Mouse (Mus musculus) hindbrain, embryonic 14.5 days (tissue): ENCODE measurements around the gene Numbl. TPM values are rescaled to one million over a fixed set of nuclear protein-coding genes. Genes with fewer than 3 reads are reported as not detected.
A peak's percentile ranks its signal among the peaks of the same experiment; 100 is the strongest.

ENCODE experiments used
- ATAC-seq: fragments of 200-750 bp; cut with Nextera tagmentation; 2 replicates; pipeline ENCODE4 v1.8.0; 2017; ENCODE audit warnings: moderate number of reproducible peaks, mild to moderate bottlenecking, moderate TSS enrichment, moderate library complexity; ENCODE audit not compliant: low FRiP score
- DNase-seq: peaks from one replicate; pipeline ENCODE4 v3.0.0-alpha.2; 2015; ENCODE audit warnings: low spot score
- H3K27ac ChIP-seq: fragments of 300-500 bp; sonication (generic); 2 replicates; pipeline ENCODE4 v1.5.1; 2014; ENCODE audit warnings: mild to moderate bottlenecking, moderate library complexity
- H3K27me3 ChIP-seq: fragments of 300-500 bp; sonication (generic); 2 replicates; pipeline ENCODE4 v1.6.1; 2014; ENCODE audit warnings: mild to moderate bottlenecking, low read length, mixed read lengths; ENCODE audit not compliant: control insufficient read depth, insufficient read depth
- H3K36me3 ChIP-seq: fragments of 300-500 bp; sonication (generic); replicated peaks from 2 replicates; pipeline ENCODE4 v1.6.1; 2014; ENCODE audit not compliant: control insufficient read depth, insufficient read depth
- H3K4me1 ChIP-seq: fragments of 300-500 bp; sonication (generic); replicated peaks from 2 replicates; pipeline ENCODE4 v1.6.1; 2014; ENCODE audit warnings: antibody characterized with exemption, low read length, mixed read lengths; ENCODE audit not compliant: control insufficient read depth, insufficient read depth
- H3K4me2 ChIP-seq: fragments of 300-500 bp; sonication (generic); replicated peaks from 2 replicates; pipeline ENCODE4 v1.6.1; 2014; ENCODE audit warnings: mild to moderate bottlenecking, moderate library complexity
- H3K4me3 ChIP-seq: fragments of 300-500 bp; sonication (generic); replicated peaks from 2 replicates; pipeline ENCODE4 v1.5.1; 2014; ENCODE audit warnings: mild to moderate bottlenecking, low read length
- H3K9ac ChIP-seq: fragments of 300-500 bp; sonication (generic); 2 replicates; pipeline ENCODE4 v1.6.1; 2014
- H3K9me3 ChIP-seq: fragments of 300-500 bp; sonication (generic); 2 replicates; pipeline ENCODE4 v1.6.1; 2016; ENCODE audit warnings: low read length; ENCODE audit not compliant: control insufficient read depth
- WGBS: fragments of 180-500 bp; shearing (Covaris S2); extraction: QIAGEN DNeasy Blood & Tissue Kit; methylation state at CpG from one replicate; pipeline ENCODE4 v1.1.7; 2014; 5-methylcytosine and 5-hydroxymethylcytosine counted together
- polyA plus RNA-seq: library from polyadenylated mRNA; unstranded; fragments of >200 nt; fragmentation: Nextera tagmentation; extraction: Ambion mirVana; gene quantifications from 2 replicates; pipeline ENCODE4 v1.2.1, GENCODE M21; 2014

Gene Numbl
- polyA plus RNA-seq, 1 experiment from 2014 or later: 36.2 TPM

- peak overlapping the region; percentile 95 for H3K9ac ChIP-seq
- peaks cover 30% of the 10 kb centered on the region for H3K36me3 ChIP-seq
- no peaks in the 10 kb centered on the region for H3K9me3 ChIP-seq
- peak overlapping the region; percentile 68 for H3K4me3 ChIP-seq
- ATAC-seq: no peak
- peak overlapping the region; percentile 90 for H3K27ac ChIP-seq
- WGBS: 8% methylated on average over 5 of the region's 5 CpGs
- H3K27me3 ChIP-seq: no peaks in the 10 kb centered on the region
- DNase-seq: peak; percentile 46
- peaks cover 31% of the 10 kb centered on the region for H3K4me1 ChIP-seq
- H3K4me2 ChIP-seq: peak overlapping the region; percentile 78
Observed at GRCm38 (mm10) chr7:27259771-27260170, 1.5 kb downstream of the Numbl start.

GRCm38 (mm10) chr7:27260856-27261255, 2.6 kb downstream of the Numbl start:
- ATAC-seq (no peak), DNase-seq (no peak)
- H3K27ac ChIP-seq: peak overlapping the region; percentile 90
- peak overlapping the region; percentile 68 for H3K4me3 ChIP-seq
- WGBS: 27% methylated on average over 7 of the region's 7 CpGs
- H3K9ac ChIP-seq: peak overlapping the region; percentile 95
- H3K36me3 ChIP-seq: peaks cover 41% of the 10 kb centered on the region
- peak overlapping the region; percentile 78 for H3K4me2 ChIP-seq
- peaks cover 31% of the 10 kb centered on the region for H3K4me1 ChIP-seq
- H3K27me3 ChIP-seq: no peaks in the 10 kb centered on the region
- H3K9me3 ChIP-seq: no peaks in the 10 kb centered on the region

DNA sequence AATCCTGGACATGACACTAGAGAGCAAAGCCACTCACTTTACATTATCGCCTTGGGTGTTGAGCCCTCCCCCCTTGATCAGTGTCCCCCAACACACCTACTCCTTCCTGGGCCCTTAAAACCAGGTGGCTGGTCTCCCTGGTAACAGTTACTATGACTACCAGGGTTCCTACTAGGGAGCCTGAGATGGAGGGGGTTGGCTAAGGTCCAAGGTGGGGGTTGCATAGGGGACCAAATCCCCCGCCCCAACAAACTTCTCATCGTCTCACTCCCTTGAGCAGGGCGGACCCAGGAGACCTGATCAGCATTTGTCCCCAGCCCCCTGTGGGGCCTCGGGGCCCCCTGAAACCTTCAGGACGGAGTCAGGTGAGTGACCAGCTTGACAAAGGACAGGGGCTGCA, 3.7 kb downstream of the Numbl start:
- H3K4me1 ChIP-seq: peaks cover 31% of the 10 kb centered on the region
- no peak overlapping the region for H3K27ac ChIP-seq
- peaks cover 52% of the 10 kb centered on the region for H3K36me3 ChIP-seq
- ATAC-seq (no peak), DNase-seq (no peak)
- no peak overlapping the region for H3K9ac ChIP-seq
- WGBS: 65% methylated on average over 6 of the region's 6 CpGs
- H3K27me3 ChIP-seq: no peaks in the 10 kb centered on the region
- no peak overlapping the region for H3K4me3 ChIP-seq
- no peak overlapping the region for H3K4me2 ChIP-seq
- H3K9me3 ChIP-seq: no peaks in the 10 kb centered on the region

DNA sequence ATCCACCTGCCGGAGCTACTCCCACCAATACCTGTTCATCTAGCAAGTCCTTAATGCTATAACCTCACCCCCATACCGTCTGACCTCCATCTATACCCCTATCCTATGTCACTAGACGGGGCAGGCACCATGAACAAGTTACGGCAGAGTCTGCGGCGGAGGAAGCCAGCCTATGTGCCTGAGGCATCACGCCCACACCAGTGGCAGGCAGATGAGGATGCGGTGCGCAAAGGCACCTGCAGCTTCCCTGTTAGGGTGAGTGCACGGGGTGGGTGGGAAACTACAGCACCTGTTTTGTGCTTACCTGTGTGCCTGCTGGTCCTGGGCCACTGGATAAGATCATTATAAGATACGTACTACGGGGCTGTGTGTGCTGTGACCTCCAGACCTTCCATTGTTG, 6.5 kb downstream of the Numbl start:
- Histone ChIP-seq H3K4me1 (peaks cover 24% of the 10 kb centered on the region), H3K27me3 (no peaks in the 10 kb centered on the region), H3K36me3 (peaks cover 80% of the 10 kb centered on the region), H3K9ac (no peak overlapping the region), H3K4me2 (no peak overlapping the region), H3K27ac (no peak overlapping the region), H3K4me3 (no peak overlapping the region), H3K9me3 (no peaks in the 10 kb centered on the region)
- WGBS: 95% methylated on average over 12 of the region's 12 CpGs
- ATAC-seq (no peak), DNase-seq (no peak)

- Histone ChIP-seq H3K27me3 (no peaks in the 10 kb centered on the region), H3K9ac (no peak overlapping the region), H3K4me1 (peaks cover 6% of the 10 kb centered on the region; the same call in 1 of the 2 replicates), H3K4me3 (no peak overlapping the region), H3K9me3 (no peaks in the 10 kb centered on the region), H3K36me3 (peaks cover 99% of the 10 kb centered on the region), H3K4me2 (no peak overlapping the region), H3K27ac (no peak overlapping the region)
- WGBS: 82% methylated on average over 20 of the region's 20 CpGs
- DNase-seq (no peak), ATAC-seq (no peak)
Observed at GRCm38 (mm10) chr7:27266515-27267128, 8.4 kb downstream of the Numbl start.

- Histone ChIP-seq H3K36me3 (peaks cover 98% of the 10 kb centered on the region), H3K9ac (no peak overlapping the region), H3K4me1 (no peaks in the 10 kb centered on the region), H3K27me3 (no peaks in the 10 kb centered on the region), H3K4me2 (no peak overlapping the region), H3K27ac (no peak overlapping the region), H3K4me3 (no peak overlapping the region), H3K9me3 (no peaks in the 10 kb centered on the region)
- ATAC-seq (no peak), DNase-seq (no peak)
- WGBS: 91% methylated on average over 8 of the region's 8 CpGs
Observed at GRCm38 (mm10) chr7:27271423-27271822, 13.2 kb downstream of the Numbl start.

- DNase-seq: no peak
- no peaks in the 10 kb centered on the region for H3K4me1 ChIP-seq
- no peak for ATAC-seq
- H3K9ac ChIP-seq: no peak overlapping the region
- H3K27ac ChIP-seq: no peak overlapping the region
- WGBS: 57% methylated on average over 32 of the region's 32 CpGs
- no peaks in the 10 kb centered on the region for H3K27me3 ChIP-seq
- H3K9me3 ChIP-seq: no peaks in the 10 kb centered on the region
- no peak overlapping the region for H3K4me3 ChIP-seq
- H3K4me2 ChIP-seq: no peak overlapping the region
- peaks cover 98% of the 10 kb centered on the region for H3K36me3 ChIP-seq
Observed at GRCm38 (mm10) chr7:27273739-27274351, 15.6 kb downstream of the Numbl start.

DNA sequence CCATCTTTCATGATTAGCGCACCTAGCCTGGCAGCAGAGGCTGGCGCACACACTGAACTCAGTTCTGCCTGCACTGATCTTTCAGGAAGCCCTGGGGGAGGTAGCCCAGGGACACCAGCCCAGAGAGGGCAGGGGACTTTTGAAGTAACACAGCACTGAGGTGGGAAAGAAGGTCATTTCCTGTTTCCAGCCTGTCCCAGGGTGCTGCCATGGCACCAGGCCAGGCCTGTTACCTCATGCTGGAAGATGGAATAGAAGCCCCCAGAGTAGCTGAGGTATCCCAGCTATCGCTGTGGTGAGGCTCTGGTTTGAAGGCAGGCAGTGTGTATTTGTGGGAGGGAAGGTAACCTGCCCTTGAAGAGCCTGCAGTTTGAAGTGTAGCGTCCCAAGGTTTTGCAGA, 16.7 kb downstream of the Numbl start:
- no peaks in the 10 kb centered on the region for H3K4me1 ChIP-seq
- no peak overlapping the region for H3K4me3 ChIP-seq
- no peaks in the 10 kb centered on the region for H3K27me3 ChIP-seq
- H3K9me3 ChIP-seq: no peaks in the 10 kb centered on the region
- H3K9ac ChIP-seq: no peak overlapping the region
- DNase-seq (no peak), ATAC-seq (no peak)
- peaks cover 98% of the 10 kb centered on the region for H3K36me3 ChIP-seq
- no peak overlapping the region for H3K4me2 ChIP-seq
- WGBS: 92% methylated on average over 4 of the region's 4 CpGs
- H3K27ac ChIP-seq: no peak overlapping the region

GRCm38 (mm10) chr7:27276021-27276420, 17.8 kb downstream of the Numbl start:
- no peak overlapping the region for H3K4me2 ChIP-seq
- no peaks in the 10 kb centered on the region for H3K27me3 ChIP-seq
- 69% methylated on average over 7 of the region's 7 CpGs for WGBS
- H3K36me3 ChIP-seq: peaks cover 98% of the 10 kb centered on the region
- ATAC-seq (no peak), DNase-seq (no peak)
- no peak overlapping the region for H3K9ac ChIP-seq
- H3K4me1 ChIP-seq: no peaks in the 10 kb centered on the region
- H3K27ac ChIP-seq: no peak overlapping the region
- H3K4me3 ChIP-seq: no peak overlapping the region
- H3K9me3 ChIP-seq: no peaks in the 10 kb centered on the region
